Mouse (Mus musculus): ENCODE measurements around the gene Pitpnm3.

GRCm38 (mm10) chr11:72039599-72040386, 95.8 kb downstream of the Pitpnm3 start:
- TF ChIP-seq CTCF (IDR thresholded peaks at IDR 0.05; ENCODE audit: low read depth, low read length) (no peak), POLR2A (IDR thresholded peaks at IDR 0.05; ENCODE audit: extremely low read depth, insufficient read depth, low read length) (no peak)
